Mouse (Mus musculus) large intestine, adult 2 months (tissue): ENCODE measurements around the gene Prcd. TPM values are rescaled to one million over a fixed set of nuclear protein-coding genes. Genes with fewer than 3 reads are reported as not detected.
"Not testable (repeated sequence)": the region's sequence is repeated elsewhere in the genome, so short reads cannot be mapped to it uniquely, and the experiment has no call there.

Experiments
- DNase-seq: peaks from one replicate; pipeline ENCODE4 v3.0.0-alpha.2; 2012; ENCODE audit warnings: low read depth, low spot score
- WGBS: fragments of 180-500 bp; shearing (Covaris S2); methylation state at CpG from one replicate; pipeline ENCODE4 v1.1.7; 2018; 5-methylcytosine and 5-hydroxymethylcytosine counted together
- polyA plus RNA-seq: library from polyadenylated mRNA; depleted of rRNA; stranded (reverse); fragments of >200 nt; gene quantifications from 2 replicates; pipeline ENCODE4 v1.2.3, GENCODE M21; 2012

The Prcd gene
- polyA plus RNA-seq, 1 experiment: 0.30 TPM

DNA sequence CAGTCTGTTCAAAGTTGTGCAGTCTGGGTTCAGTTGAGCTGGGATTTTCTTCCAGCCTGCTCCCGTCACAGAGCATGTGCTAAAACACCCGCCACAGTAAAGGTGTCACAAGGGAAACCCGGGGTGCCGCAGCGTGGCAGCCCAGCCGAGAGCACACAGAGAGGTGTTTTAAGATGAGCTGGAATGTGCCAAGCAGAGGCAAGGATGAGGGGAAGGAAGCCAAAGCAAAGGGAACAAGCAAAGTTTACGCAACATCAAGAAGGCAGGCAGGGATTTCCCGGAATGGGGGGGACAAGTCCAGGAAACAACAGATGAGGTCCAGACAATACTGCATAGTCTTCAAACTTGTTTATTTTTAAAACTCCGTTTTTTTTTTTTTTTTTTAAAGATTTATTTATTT is 13.2 kb downstream of the Prcd start:
- WGBS: 53% methylated on average over 9 of the region's 9 CpGs
- no peak for DNase-seq

- WGBS: 71% methylated on average over 5 of the region's 5 CpGs
- not testable (repeated sequence) for DNase-seq
Observed at GRCm38 (mm10) chr11:116667012-116667411, 13.7 kb downstream of the Prcd start.

DNA sequence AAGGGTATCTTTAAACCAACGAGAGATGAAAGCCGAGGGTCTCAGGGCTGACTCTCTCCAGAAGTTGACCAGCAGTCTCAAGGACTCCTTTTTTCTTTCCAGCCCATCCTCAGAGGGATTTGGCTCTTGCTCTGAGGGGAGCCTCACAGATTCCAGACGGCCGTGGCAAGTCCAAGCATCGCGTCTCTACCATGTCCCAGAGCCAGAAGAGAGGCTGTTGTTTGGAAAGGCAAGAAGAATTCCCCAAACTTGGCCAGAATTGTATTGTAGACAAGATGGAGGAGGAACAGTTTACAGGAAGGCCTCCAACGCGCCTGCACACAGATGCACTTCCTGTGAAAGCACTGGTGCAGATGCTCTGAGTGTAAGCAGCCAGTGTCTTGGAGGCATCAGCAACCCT is 14.6 kb downstream of the Prcd start:
- DNase-seq: no peak
- WGBS: 79% methylated on average over 8 of the region's 8 CpGs

DNA sequence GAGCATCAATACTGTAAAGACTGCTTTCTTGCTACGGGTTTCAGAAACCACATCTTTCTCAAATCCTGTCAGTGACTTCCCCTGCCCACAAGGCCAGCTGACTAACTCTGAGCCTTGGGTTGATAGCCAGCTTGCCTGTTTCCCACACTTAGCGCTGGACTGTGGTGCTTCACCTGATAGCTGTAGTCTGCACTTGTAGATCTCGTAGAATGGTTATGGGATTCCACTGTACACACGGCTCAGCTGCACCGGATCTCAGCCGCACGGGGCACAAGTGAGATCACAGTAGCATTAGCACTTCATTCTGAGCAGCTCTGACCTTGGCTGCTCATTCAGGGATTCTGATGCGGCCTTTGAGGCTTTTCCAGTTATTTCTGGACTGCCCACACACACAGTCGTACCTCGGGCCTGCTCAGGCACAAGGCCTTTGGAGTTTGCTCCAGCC is 15.1 kb downstream of the Prcd start:
- 70% methylated on average over 10 of the region's 10 CpGs for WGBS
- no peak for DNase-seq

- 51% methylated on average over 7 of the region's 7 CpGs for WGBS
- DNase-seq: no peak
Observed at GRCm38 (mm10) chr11:116668839-116669238, 15.5 kb downstream of the Prcd start.

DNA sequence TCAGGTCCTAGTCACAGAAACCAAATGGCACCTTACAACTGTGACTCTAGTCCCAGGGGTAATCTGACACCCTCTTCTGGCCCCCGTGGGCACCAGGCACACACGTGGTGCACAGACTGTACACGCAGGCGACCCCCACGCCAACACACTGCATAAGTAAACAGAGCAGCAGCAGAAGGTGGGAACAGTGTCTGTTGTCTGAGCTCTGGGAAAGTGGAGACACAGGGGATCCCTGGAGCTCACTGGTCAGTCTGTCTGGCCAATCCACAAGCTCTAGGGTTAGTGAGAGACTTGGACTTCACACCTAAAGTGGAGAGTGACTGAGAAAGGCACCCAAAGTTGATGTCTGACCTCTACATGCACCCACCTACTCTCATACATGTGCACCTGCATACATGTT is 16.0 kb downstream of the Prcd start:
- no peak for DNase-seq
- WGBS: 33% methylated on average over 5 of the region's 5 CpGs

DNA sequence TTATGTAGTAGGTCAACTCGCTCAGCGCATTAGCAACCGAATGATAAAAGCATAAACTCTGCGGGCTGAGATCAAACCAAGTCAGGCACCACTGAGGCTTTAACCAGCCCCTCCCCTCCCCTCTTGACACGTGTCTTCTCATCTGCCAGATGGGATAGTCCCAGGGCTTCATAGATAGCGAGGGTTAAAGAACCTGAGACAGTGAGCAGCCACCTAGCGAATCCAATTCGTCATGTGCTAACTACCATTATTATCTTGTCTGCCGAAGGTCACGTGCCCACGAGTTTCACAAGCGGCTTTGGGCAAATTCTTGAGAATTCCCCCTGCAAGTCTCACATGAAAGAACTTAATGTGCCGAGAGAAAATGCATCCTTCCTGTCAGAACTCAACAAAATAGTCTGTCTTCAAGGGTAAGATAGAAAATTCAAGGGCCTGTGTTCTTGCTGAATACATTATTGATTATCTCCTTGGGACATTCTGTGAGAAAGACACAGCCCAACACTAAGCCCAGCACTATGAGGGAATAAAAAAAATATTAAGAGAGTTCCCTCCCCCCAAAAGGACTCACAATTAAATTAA is 16.5 kb downstream of the Prcd start:
- DNase-seq: no peak
- WGBS: 71% methylated on average over 13 of the region's 13 CpGs

DNA sequence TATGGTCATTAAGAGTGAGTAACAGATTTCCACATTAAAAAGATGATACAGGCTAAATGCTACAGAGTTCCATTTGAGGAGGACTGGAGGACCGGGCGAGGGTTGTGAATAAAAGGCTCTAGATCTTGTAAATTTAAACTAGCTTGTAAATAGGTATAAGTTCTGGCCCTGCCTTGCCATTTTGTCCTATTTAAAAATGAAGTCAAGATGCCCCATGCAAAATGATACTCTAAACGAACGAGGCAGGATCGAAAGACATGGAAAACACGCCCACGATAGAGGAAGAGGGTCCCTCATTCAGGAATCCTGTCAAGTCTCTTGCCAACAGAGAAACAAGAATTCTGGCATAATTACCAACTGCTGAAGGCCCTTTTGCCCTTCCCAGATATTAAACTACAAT is 17.1 kb downstream of the Prcd start:
- WGBS: 83% methylated on average over 7 of the region's 7 CpGs
- DNase-seq: no peak

GRCm38 (mm10) chr11:116671112-116671844 is 17.9 kb downstream of the Prcd start:
- peak; percentile 99 for DNase-seq
- under 1% methylated on average over 45 of the region's 45 CpGs for WGBS

- no peak for DNase-seq
- WGBS: under 1% methylated on average over 24 of the region's 24 CpGs
Observed at GRCm38 (mm10) chr11:116671845-116672434, 18.6 kb downstream of the Prcd start.

DNA sequence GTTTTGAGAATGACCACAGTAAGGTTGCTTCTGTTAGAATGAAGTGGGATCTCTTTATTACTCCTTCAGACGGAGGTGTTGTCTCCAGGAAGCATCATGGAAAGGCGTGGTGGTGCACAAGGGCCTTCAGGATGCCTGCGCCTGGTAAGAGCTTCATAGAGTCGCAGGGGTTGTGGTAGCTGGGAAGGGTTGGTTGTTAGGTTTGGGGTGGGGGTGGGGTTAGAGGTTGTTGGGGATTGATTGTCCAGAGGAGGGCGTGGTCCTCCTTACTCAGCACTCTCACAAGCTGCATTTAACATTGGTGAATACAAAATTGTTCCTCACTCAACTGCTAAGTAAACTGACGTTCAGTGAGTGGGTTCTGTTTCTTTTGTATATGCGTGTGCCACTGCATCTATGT is 19.3 kb downstream of the Prcd start:
- WGBS: 7% methylated on average over 7 of the region's 7 CpGs
- DNase-seq: no peak

- WGBS: 36% methylated on average over 2 of the region's 2 CpGs
- DNase-seq: no peak
Observed at GRCm38 (mm10) chr11:116673410-116673809, 20.1 kb downstream of the Prcd start.

DNA sequence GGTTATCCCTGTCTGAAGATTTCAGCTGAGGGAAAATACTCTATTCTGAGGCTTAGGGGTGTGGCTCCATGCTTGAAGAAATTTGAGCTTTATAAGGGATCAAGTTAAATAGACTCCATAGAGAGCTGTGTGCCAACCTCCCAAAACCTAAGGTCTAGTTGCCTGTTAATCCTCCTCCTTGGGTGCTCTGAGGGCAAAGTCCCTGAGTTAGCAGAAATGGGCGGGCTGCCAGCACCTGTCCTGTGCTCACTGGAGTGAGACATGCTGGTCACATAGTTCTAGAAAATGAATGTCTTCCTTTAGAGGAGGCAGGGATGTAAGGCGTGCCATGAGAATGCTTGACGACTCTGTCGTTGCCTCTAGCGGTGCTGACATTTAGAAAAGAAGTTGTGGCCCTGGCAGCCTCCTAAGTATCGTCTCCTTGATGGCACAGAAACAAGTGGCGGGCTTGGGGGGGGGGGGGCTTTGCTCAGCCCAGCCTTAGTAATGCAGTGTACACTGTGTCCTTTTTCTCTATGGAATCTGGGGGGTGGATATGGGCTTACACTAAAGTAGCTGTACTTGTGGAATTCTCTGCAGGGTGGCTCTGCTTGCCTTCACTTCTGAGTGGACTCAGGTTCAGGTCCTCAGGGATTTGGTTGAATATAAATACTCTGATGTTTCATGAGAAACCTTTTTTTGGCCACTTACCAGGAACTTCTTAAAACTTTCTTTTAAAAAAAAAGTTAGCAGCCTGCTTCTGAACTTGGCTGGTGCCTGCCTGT is 21.5 kb downstream of the Prcd start:
- 45% methylated on average over 7 of the region's 7 CpGs for WGBS
- DNase-seq: no peak

DNA sequence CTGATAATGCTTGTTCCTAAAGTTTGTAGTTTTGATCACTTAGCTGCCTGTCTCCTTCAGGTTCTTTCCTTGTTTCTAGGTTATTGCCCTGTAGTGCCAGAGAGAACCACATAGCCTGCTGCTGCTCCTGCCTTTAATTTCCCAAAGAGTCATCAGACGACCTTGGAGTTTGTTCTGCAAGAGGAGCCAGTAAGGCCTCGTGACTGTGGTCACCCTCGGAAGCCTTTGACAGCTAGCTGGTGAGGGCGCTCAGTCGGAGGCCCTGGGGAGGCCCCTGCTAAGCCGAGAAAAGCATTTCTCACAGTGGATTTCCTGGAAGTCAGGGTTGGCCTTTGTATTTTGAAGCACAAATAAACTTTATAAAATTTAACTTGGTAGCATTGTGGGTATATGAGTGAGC is 22.1 kb downstream of the Prcd start:
- not testable (repeated sequence) for DNase-seq
- WGBS: 36% methylated on average over 6 of the region's 6 CpGs

DNA sequence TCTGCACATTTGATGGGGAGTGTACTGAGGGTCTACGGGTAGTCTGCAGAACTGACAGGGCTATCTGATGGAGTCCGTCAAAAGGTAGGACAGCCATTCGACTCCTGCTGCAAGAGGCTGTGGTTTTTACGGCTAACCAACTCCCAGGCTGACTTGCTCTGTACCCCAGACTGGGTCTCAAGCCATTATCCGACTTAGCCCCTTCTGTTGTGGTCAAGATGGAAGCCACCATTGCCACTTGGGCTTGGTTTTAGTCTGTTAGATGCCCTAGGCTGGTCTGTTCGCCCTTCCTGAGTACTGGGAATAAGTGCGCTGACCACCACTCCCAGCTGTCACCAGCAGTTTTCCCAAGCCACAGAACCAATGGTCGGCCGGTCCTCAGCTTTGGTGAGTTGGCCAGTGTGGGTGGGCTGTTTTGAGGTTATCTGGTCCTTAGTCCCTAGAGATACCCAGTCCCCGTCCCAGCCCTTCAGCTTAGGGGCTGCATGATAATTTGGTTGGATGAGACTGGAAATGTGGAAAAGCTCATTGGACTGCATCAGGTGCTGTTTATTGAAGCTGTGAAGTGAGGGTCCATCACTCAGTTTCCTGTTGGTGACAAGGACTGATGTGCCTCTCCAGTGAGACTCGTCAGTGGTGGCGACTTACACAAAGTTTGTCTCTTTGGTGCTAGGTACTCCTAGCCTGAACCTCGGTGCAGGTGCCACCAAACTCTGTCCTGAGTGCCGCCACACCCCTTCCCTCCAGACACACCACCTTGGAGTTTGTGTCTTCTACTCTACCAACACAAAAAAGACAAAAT is 23.0 kb downstream of the Prcd start:
- no peak for DNase-seq
- WGBS: 83% methylated on average over 14 of the region's 14 CpGs

DNA sequence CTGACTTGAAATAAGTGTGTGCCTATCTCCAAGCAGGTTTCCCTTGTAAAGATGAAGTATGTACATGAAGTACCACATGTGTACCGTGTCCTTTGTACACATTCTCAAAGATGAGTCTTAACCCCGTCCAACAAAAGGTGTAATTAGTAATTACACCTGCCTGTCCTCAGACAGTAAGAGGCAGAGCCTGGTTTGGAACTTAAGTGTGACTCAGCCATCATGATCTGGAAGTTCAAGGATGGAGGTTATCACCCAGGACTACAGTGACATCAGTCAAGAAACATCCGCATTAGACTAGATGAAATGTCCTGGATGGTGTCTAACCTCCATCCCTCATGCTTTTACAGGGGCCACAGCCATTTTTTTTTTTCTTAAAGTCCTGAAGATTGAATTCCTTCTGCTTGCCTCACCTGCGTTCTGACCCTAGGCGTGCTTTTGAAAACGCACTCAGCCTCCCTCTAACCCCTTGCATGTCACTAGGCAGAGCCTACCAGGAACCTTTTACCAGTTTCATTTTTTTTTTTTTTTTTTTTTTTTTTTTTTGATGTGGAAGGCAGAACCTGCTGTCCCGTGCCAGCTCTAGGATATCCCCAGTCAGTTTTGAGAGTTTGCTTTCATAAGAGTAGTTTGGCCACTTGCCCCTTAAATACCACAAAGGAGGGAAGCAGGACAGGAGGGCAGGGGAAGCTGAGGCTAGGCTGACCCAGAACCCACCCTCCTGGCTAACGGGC is 24.5 kb downstream of the Prcd start:
- no peak for DNase-seq
- 62% methylated on average over 8 of the region's 8 CpGs for WGBS

DNA sequence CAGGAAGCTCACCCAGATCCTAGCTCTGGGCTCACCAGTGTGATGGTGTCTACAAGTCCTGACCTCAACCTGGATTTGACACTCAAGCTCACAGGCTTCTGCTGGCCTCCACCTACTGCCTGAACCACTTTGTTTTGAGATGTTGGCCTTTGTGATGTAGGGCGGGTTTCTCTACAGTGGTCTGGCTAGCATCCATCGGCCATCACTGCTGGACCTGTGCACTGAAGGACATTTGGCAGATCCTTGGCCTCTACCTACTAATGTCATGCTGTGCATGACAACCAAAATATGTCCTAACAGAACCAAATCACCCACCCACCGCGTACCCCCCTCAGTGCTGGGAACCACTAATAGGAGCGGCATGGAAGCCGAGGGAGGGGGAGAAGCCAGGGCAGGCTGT is 25.8 kb downstream of the Prcd start:
- no peak for DNase-seq
- 90% methylated on average over 6 of the region's 6 CpGs for WGBS

- WGBS: 82% methylated on average over 24 of the region's 24 CpGs
- DNase-seq: no peak
Observed at GRCm38 (mm10) chr11:116680321-116681091, 27.2 kb downstream of the Prcd start.
